ENCODE assay signal across 25 mouse cellular contexts in genomic region chr11:98870791-98871190, GRCm38 (mm10). TPM values are rescaled to one million over a fixed set of nuclear protein-coding genes. Genes with fewer than 3 reads are reported as not detected.
DNase-seq lines count a peak whose midpoint lies in the region; ATAC-seq and TF ChIP-seq lines count a peak whose summit lies in the region.
"Had no signal": no experiment of that assay in that cellular context is flagged by ENCODE, and none has a peak within 500 bp of the region (broad histone marks: within the 10 kb centered on the region; RNA-seq: fewer than 3 reads in every experiment).

No protein-coding gene starts in this region.

- no peak for DNase-seq in embryonic facial prominence, embryonic 10.5 days (ENCODE audit: low spot score)
- no peak for DNase-seq in forebrain, embryonic 11.5 days (ENCODE audit: low spot score)
- DNase-seq: adrenal gland, postnatal 10 days; cerebellum, adult 18-20 months; cerebellum, postnatal 14 days; embryo, embryonic 11 days; heart, postnatal 14 days; kidney, adult 8-10 months; kidney, postnatal 10 days; liver, postnatal 0 days; retina, postnatal 1 day; right cerebral cortex, postnatal 25 days; thymus, postnatal 14 days had no signal

- 72% methylated on average over 5 of the region's 5 CpGs for WGBS in embryonic facial prominence, embryonic 12.5 days
- WGBS in embryonic facial prominence, embryonic 10.5 days: 81% methylated on average over 5 of the region's 5 CpGs
- 71% methylated on average over 5 of the region's 5 CpGs for WGBS in intestine, postnatal 0 days
- WGBS in intestine, embryonic 15.5 days: 84% methylated on average over 5 of the region's 5 CpGs
- 75% methylated on average over 5 of the region's 5 CpGs for WGBS in midbrain, embryonic 12.5 days
- 75% methylated on average over 5 of the region's 5 CpGs for WGBS in midbrain, embryonic 15.5 days
- 83% methylated on average over 5 of the region's 5 CpGs for WGBS in forebrain, embryonic 11.5 days

- peaks cover 44% of the 10 kb centered on the region for H3K36me3 ChIP-seq in embryonic facial prominence, embryonic 12.5 days
- peaks cover 93% of the 10 kb centered on the region for H3K36me3 ChIP-seq in embryonic facial prominence, embryonic 10.5 days (replicated peaks)
- H3K36me3 ChIP-seq in intestine, postnatal 0 days (ENCODE audit: control insufficient read depth, insufficient read depth): peaks cover 28% of the 10 kb centered on the region
- peaks cover 8% of the 10 kb centered on the region for H3K36me3 ChIP-seq in intestine, embryonic 15.5 days
- peaks cover 56% of the 10 kb centered on the region for H3K36me3 ChIP-seq in midbrain, embryonic 12.5 days
- peaks cover 18% of the 10 kb centered on the region; the same call in 1 of the 2 replicates for H3K36me3 ChIP-seq in midbrain, embryonic 15.5 days (replicated peaks)
- H3K36me3 ChIP-seq in forebrain, embryonic 11.5 days (ENCODE audit: control insufficient read depth, insufficient read depth, low read length): no peaks in the 10 kb centered on the region; the same call in 1 of the 2 replicates

- ATAC-seq in embryonic facial prominence, embryonic 12.5 days (ENCODE audit: insufficient number of reproducible peaks, insufficient read depth, low FRiP score, low TSS enrichment): no peak
- ATAC-seq in intestine, postnatal 0 days: 0 out of 2 replicates have a peak, but pooled peaks have one; percentile 36
- no peak for ATAC-seq in intestine, embryonic 15.5 days
- no peak for ATAC-seq in midbrain, embryonic 12.5 days (ENCODE audit: low FRiP score, low read depth)
- no peak for ATAC-seq in midbrain, embryonic 15.5 days (replicated peaks)
- ATAC-seq in megakaryocyte-erythroid progenitor cell, adult 5-6 weeks (replicated peaks; ENCODE audit: low FRiP score, low TSS enrichment, poor library complexity, severe bottlenecking): no peak
- no peak for ATAC-seq in forebrain, embryonic 11.5 days (replicated peaks; ENCODE audit: low FRiP score)
- ATAC-seq: forebrain, embryonic 16.5 days; inflammation-experienced regulatory T-cells, adult 6 months; liver, postnatal 0 days had no signal

- no peak overlapping the region for H3K9ac ChIP-seq in embryonic facial prominence, embryonic 12.5 days
- no peak overlapping the region for H3K9ac ChIP-seq in intestine, postnatal 0 days (ENCODE audit: low read depth, low read length)
- H3K9ac ChIP-seq in intestine, embryonic 15.5 days: no peak overlapping the region
- H3K9ac ChIP-seq in midbrain, embryonic 12.5 days (replicated peaks): no peak overlapping the region
- no peak overlapping the region for H3K9ac ChIP-seq in midbrain, embryonic 15.5 days
- no peak overlapping the region for H3K9ac ChIP-seq in forebrain, embryonic 11.5 days (ENCODE audit: low read length)
- H3K9ac ChIP-seq: hindbrain, embryonic 13.5 days; limb, embryonic 12.5 days; liver, postnatal 0 days had no signal

- no peaks in the 10 kb centered on the region for H3K9me3 ChIP-seq in embryonic facial prominence, embryonic 12.5 days
- no peaks in the 10 kb centered on the region for H3K9me3 ChIP-seq in embryonic facial prominence, embryonic 10.5 days
- no peaks in the 10 kb centered on the region for H3K9me3 ChIP-seq in intestine, postnatal 0 days (ENCODE audit: control insufficient read depth)
- no peaks in the 10 kb centered on the region for H3K9me3 ChIP-seq in intestine, embryonic 15.5 days
- H3K9me3 ChIP-seq in midbrain, embryonic 12.5 days: no peaks in the 10 kb centered on the region
- no peaks in the 10 kb centered on the region for H3K9me3 ChIP-seq in midbrain, embryonic 15.5 days
- no peaks in the 10 kb centered on the region for H3K9me3 ChIP-seq in forebrain, embryonic 11.5 days (ENCODE audit: control insufficient read depth, low read length)
- H3K9me3 ChIP-seq: heart, embryonic 10.5 days; hindbrain, embryonic 13.5 days; limb, embryonic 12.5 days had no signal

- peak overlapping the region; percentile 71; the same call in 1 of the 2 replicates for H3K27ac ChIP-seq in embryonic facial prominence, embryonic 12.5 days
- H3K27ac ChIP-seq in embryonic facial prominence, embryonic 10.5 days (replicated peaks): no peak overlapping the region
- H3K27ac ChIP-seq in intestine, postnatal 0 days (ENCODE audit: low read depth, low read length): no peak overlapping the region
- no peak overlapping the region for H3K27ac ChIP-seq in intestine, embryonic 15.5 days
- peak overlapping the region; percentile 4 for H3K27ac ChIP-seq in midbrain, embryonic 12.5 days (replicated peaks)
- no peak overlapping the region for H3K27ac ChIP-seq in midbrain, embryonic 15.5 days
- H3K27ac ChIP-seq in forebrain, embryonic 11.5 days (ENCODE audit: low read depth, low read length): no peak overlapping the region
- H3K27ac ChIP-seq: hindbrain, embryonic 13.5 days; limb, embryonic 12.5 days had no signal

- no peak for TF ChIP-seq CTCF in intestine, postnatal 0 days (IDR thresholded peaks at IDR 0.05; ENCODE audit: low read depth)

- H3K4me2 ChIP-seq in embryonic facial prominence, embryonic 12.5 days (replicated peaks): no peak overlapping the region
- no peak overlapping the region for H3K4me2 ChIP-seq in intestine, postnatal 0 days (replicated peaks; ENCODE audit: low read depth)
- H3K4me2 ChIP-seq in intestine, embryonic 15.5 days (replicated peaks): no peak overlapping the region
- no peak overlapping the region for H3K4me2 ChIP-seq in midbrain, embryonic 12.5 days (replicated peaks)
- H3K4me2 ChIP-seq in midbrain, embryonic 15.5 days: no peak overlapping the region
- H3K4me2 ChIP-seq in forebrain, embryonic 11.5 days (ENCODE audit: low read depth, low read length, severe bottlenecking): no peak overlapping the region
- H3K4me2 ChIP-seq: hindbrain, embryonic 13.5 days; limb, embryonic 12.5 days; liver, embryonic 11.5 days had no signal

- H3K4me1 ChIP-seq in embryonic facial prominence, embryonic 12.5 days: peaks cover 17% of the 10 kb centered on the region; the same call in 1 of the 2 replicates
- peaks cover 13% of the 10 kb centered on the region for H3K4me1 ChIP-seq in embryonic facial prominence, embryonic 10.5 days
- peaks cover 6% of the 10 kb centered on the region; the same call in 1 of the 2 replicates for H3K4me1 ChIP-seq in intestine, postnatal 0 days (replicated peaks; ENCODE audit: control insufficient read depth, insufficient read depth, low read length)
- H3K4me1 ChIP-seq in intestine, embryonic 15.5 days (replicated peaks): no peaks in the 10 kb centered on the region
- H3K4me1 ChIP-seq in midbrain, embryonic 12.5 days: 0 out of 2 replicates have a peak, but pooled peaks cover 6% of the 10 kb centered on the region
- peaks cover 17% of the 10 kb centered on the region; the same call in 1 of the 2 replicates for H3K4me1 ChIP-seq in midbrain, embryonic 15.5 days
- H3K4me1 ChIP-seq in forebrain, embryonic 11.5 days (replicated peaks; ENCODE audit: control insufficient read depth, insufficient read depth, low read length): no peaks in the 10 kb centered on the region

- H3K27me3 ChIP-seq in embryonic facial prominence, embryonic 12.5 days: no peaks in the 10 kb centered on the region
- H3K27me3 ChIP-seq in embryonic facial prominence, embryonic 10.5 days (replicated peaks; ENCODE audit: low read depth, poor library complexity, severe bottlenecking): no peaks in the 10 kb centered on the region
- H3K27me3 ChIP-seq in intestine, postnatal 0 days (replicated peaks; ENCODE audit: control insufficient read depth, insufficient read depth, low read length): no peaks in the 10 kb centered on the region
- H3K27me3 ChIP-seq in intestine, embryonic 15.5 days (replicated peaks): no peaks in the 10 kb centered on the region
- no peaks in the 10 kb centered on the region for H3K27me3 ChIP-seq in midbrain, embryonic 12.5 days
- no peaks in the 10 kb centered on the region for H3K27me3 ChIP-seq in midbrain, embryonic 15.5 days (replicated peaks)
- H3K27me3 ChIP-seq in forebrain, embryonic 11.5 days (ENCODE audit: control insufficient read depth, insufficient read depth, low read length): no peaks in the 10 kb centered on the region
- H3K27me3 ChIP-seq: hindbrain, embryonic 13.5 days; limb, embryonic 12.5 days had no signal

- no peak overlapping the region for H3K4me3 ChIP-seq in embryonic facial prominence, embryonic 12.5 days
- H3K4me3 ChIP-seq in embryonic facial prominence, embryonic 10.5 days: no peak overlapping the region
- H3K4me3 ChIP-seq in intestine, postnatal 0 days (ENCODE audit: low read depth, low read length): no peak overlapping the region
- H3K4me3 ChIP-seq in intestine, embryonic 15.5 days (replicated peaks): no peak overlapping the region
- no peak overlapping the region for H3K4me3 ChIP-seq in midbrain, embryonic 12.5 days
- H3K4me3 ChIP-seq in midbrain, embryonic 15.5 days: no peak overlapping the region
- no peak overlapping the region for H3K4me3 ChIP-seq in forebrain, embryonic 11.5 days (ENCODE audit: low read depth, low read length)
- H3K4me3 ChIP-seq: heart, embryonic 10.5 days; hindbrain, embryonic 13.5 days; limb, embryonic 12.5 days had no signal

RNA-seq across cellular contexts. Expression of gene Wipf2, which starts 7.4 kb away (rescaled TPM):
- 5.0 TPM in 2 replicates for polyA plus RNA-seq in embryonic facial prominence, embryonic 12.5 days (2016; fragmentation: Nextera tagmentation; extraction: Ambion mirVana)
- polyA plus RNA-seq in embryonic facial prominence, embryonic 10.5 days (2016; fragmentation: Nextera tagmentation; extraction: Ambion mirVana): 5.0 and 5.4 TPM in 2 replicates
- polyA plus RNA-seq in intestine, postnatal 0 days (2015; fragmentation: Nextera tagmentation; extraction: Ambion mirVana): 3.9 and 5.0 TPM in 2 replicates
- 3.7 and 4.2 TPM in 2 replicates for polyA plus RNA-seq in intestine, embryonic 15.5 days (2015; fragmentation: Nextera tagmentation; extraction: Ambion mirVana)
- 4.9 TPM in 2 replicates for polyA plus RNA-seq in midbrain, embryonic 12.5 days (2016; fragmentation: Nextera tagmentation; extraction: Ambion mirVana)
- polyA plus RNA-seq in midbrain, embryonic 15.5 days (2015; fragmentation: Nextera tagmentation; extraction: Ambion mirVana): 4.9 and 5.3 TPM in 2 replicates
- 23.5 and 26.9 TPM in 2 replicates for total RNA-seq in megakaryocyte-erythroid progenitor cell, adult 5-6 weeks (2014; fragmentation: Nextera tagmentation)
- 3.6 and 4.4 TPM in 2 replicates for total RNA-seq in megakaryocyte-erythroid progenitor cell, adult 5-6 weeks (2017)
- polyA plus RNA-seq in forebrain, embryonic 11.5 days (2014; fragmentation: Nextera tagmentation; extraction: Ambion mirVana): 5.5 and 6.3 TPM in 2 replicates

RNA-seq across cellular contexts. Expression of gene Rapgefl1, which starts 34.2 kb away (rescaled TPM):
- 2.6 and 3.1 TPM in 2 replicates for polyA plus RNA-seq in embryonic facial prominence, embryonic 12.5 days (2016; fragmentation: Nextera tagmentation; extraction: Ambion mirVana)
- polyA plus RNA-seq in embryonic facial prominence, embryonic 10.5 days (2016; fragmentation: Nextera tagmentation; extraction: Ambion mirVana): 1.4 and 1.8 TPM in 2 replicates
- 0.69 and 0.80 TPM in 2 replicates for polyA plus RNA-seq in intestine, postnatal 0 days (2015; fragmentation: Nextera tagmentation; extraction: Ambion mirVana)
- polyA plus RNA-seq in intestine, embryonic 15.5 days (2015; fragmentation: Nextera tagmentation; extraction: Ambion mirVana): 1.1 and 1.2 TPM in 2 replicates
- polyA plus RNA-seq in midbrain, embryonic 12.5 days (2016; fragmentation: Nextera tagmentation; extraction: Ambion mirVana): 3.0 and 3.1 TPM in 2 replicates
- polyA plus RNA-seq in midbrain, embryonic 15.5 days (2015; fragmentation: Nextera tagmentation; extraction: Ambion mirVana): 9.1 and 9.2 TPM in 2 replicates
- 2.2 TPM in 1 of 2 replicates, not detected in the other for total RNA-seq in megakaryocyte-erythroid progenitor cell, adult 5-6 weeks (2014; fragmentation: Nextera tagmentation)
- 1.7 TPM in 1 of 2 replicates, not detected in the other for total RNA-seq in megakaryocyte-erythroid progenitor cell, adult 5-6 weeks (2017)
- polyA plus RNA-seq in forebrain, embryonic 11.5 days (2014; fragmentation: Nextera tagmentation; extraction: Ambion mirVana): 2.0 and 2.5 TPM in 2 replicates

RNA-seq across cellular contexts. Expression of gene Cdc6, which starts 36.8 kb away (rescaled TPM):
- polyA plus RNA-seq in embryonic facial prominence, embryonic 12.5 days (2016; fragmentation: Nextera tagmentation; extraction: Ambion mirVana): 33.1 and 34.7 TPM in 2 replicates
- polyA plus RNA-seq in embryonic facial prominence, embryonic 10.5 days (2016; fragmentation: Nextera tagmentation; extraction: Ambion mirVana): 65.1 and 69.1 TPM in 2 replicates
- 4.0 and 4.5 TPM in 2 replicates for polyA plus RNA-seq in intestine, postnatal 0 days (2015; fragmentation: Nextera tagmentation; extraction: Ambion mirVana)
- 24.0 and 26.7 TPM in 2 replicates for polyA plus RNA-seq in intestine, embryonic 15.5 days (2015; fragmentation: Nextera tagmentation; extraction: Ambion mirVana)
- polyA plus RNA-seq in midbrain, embryonic 12.5 days (2016; fragmentation: Nextera tagmentation; extraction: Ambion mirVana): 28.3 and 29.0 TPM in 2 replicates
- 3.9 and 4.2 TPM in 2 replicates for polyA plus RNA-seq in midbrain, embryonic 15.5 days (2015; fragmentation: Nextera tagmentation; extraction: Ambion mirVana)
- total RNA-seq in megakaryocyte-erythroid progenitor cell, adult 5-6 weeks (2014; fragmentation: Nextera tagmentation): 85.0 and 101 TPM in 2 replicates
- total RNA-seq in megakaryocyte-erythroid progenitor cell, adult 5-6 weeks (2017): 67.8 and 78.7 TPM in 2 replicates
- 52.8 and 54.7 TPM in 2 replicates for polyA plus RNA-seq in forebrain, embryonic 11.5 days (2014; fragmentation: Nextera tagmentation; extraction: Ambion mirVana)

RNA-seq across cellular contexts. Expression of gene Rara, which starts 56.8 kb away (rescaled TPM):
- polyA plus RNA-seq in embryonic facial prominence, embryonic 12.5 days (2016; fragmentation: Nextera tagmentation; extraction: Ambion mirVana): 48.8 and 49.2 TPM in 2 replicates
- 34.0 and 35.6 TPM in 2 replicates for polyA plus RNA-seq in embryonic facial prominence, embryonic 10.5 days (2016; fragmentation: Nextera tagmentation; extraction: Ambion mirVana)
- polyA plus RNA-seq in intestine, postnatal 0 days (2015; fragmentation: Nextera tagmentation; extraction: Ambion mirVana): 22.2 and 22.4 TPM in 2 replicates
- polyA plus RNA-seq in intestine, embryonic 15.5 days (2015; fragmentation: Nextera tagmentation; extraction: Ambion mirVana): 30.7 and 31.5 TPM in 2 replicates
- polyA plus RNA-seq in midbrain, embryonic 12.5 days (2016; fragmentation: Nextera tagmentation; extraction: Ambion mirVana): 15.5 and 17.3 TPM in 2 replicates
- 9.7 and 10.5 TPM in 2 replicates for polyA plus RNA-seq in midbrain, embryonic 15.5 days (2015; fragmentation: Nextera tagmentation; extraction: Ambion mirVana)
- 7.8 and 15.9 TPM in 2 replicates for total RNA-seq in megakaryocyte-erythroid progenitor cell, adult 5-6 weeks (2014; fragmentation: Nextera tagmentation)
- total RNA-seq in megakaryocyte-erythroid progenitor cell, adult 5-6 weeks (2017): 2.2 and 3.0 TPM in 2 replicates
- 23.3 and 25.2 TPM in 2 replicates for polyA plus RNA-seq in forebrain, embryonic 11.5 days (2014; fragmentation: Nextera tagmentation; extraction: Ambion mirVana)

Comparison
In these comparisons a context has a peak if more than half of its experiments do, and no peak if none do; other contexts are left out.
1. H3K27ac ChIP-seq: peak in embryonic facial prominence, embryonic 12.5 days (single experiment) and midbrain, embryonic 12.5 days (single experiment); none in embryonic facial prominence, embryonic 10.5 days (single experiment), intestine, postnatal 0 days (single experiment), intestine, embryonic 15.5 days (single experiment), midbrain, embryonic 15.5 days (single experiment) and forebrain, embryonic 11.5 days (single experiment).